Mouse (Mus musculus): ENCODE results near the gene Acaa1b.

DNA sequence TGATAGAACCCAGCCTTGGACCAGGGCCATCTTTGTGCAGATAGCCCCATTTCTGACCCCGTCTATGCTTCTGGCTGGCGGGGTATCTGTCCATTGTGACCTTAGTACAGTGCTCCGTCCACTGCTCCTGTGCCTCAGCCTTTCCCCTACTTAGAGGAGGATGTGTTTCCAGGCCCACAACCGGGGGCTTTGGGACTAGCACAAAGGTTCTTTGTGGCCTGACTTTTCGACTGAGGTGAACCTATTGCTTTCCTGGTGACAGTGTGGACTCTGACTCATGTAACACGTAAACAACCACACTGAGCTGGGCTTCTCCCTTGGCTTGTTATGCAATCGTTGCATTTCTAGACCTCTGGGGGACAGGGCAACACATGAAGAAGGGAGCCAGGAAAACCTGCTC is 7.8 kb upstream of the Acaa1b start:
- no peak for TF ChIP-seq MAFK (IDR thresholded peaks at IDR 0.05; ENCODE audit: insufficient read depth, low read depth, low read length)
- TF ChIP-seq ZC3H11A (IDR thresholded peaks at IDR 0.05; ENCODE audit: borderline replicate concordance, low read depth, low read length), result no peak
- TF ChIP-seq HCFC1 (IDR thresholded peaks at IDR 0.05; ENCODE audit: borderline replicate concordance, insufficient read depth, low read length), result no peak
- TF ChIP-seq ZNF384 (IDR thresholded peaks at IDR 0.05; ENCODE audit: low read depth, low read length), result no peak

Data from ES-E14 (cell line).